ENCODE assay signal across 25 mouse cellular contexts in genomic region chr7:105414385-105414784, GRCm38 (mm10). TPM values are rescaled to one million over a fixed set of nuclear protein-coding genes. Genes with fewer than 3 reads are reported as not detected.
"Had no signal": no experiment of that assay in that cellular context is flagged by ENCODE, and none has a peak within 500 bp of the region (broad histone marks: within the 10 kb centered on the region; RNA-seq: fewer than 3 reads in every experiment).

No protein-coding gene starts in this region.

- ATAC-seq: liver, embryonic 12.5 days had no signal

- H3K27ac ChIP-seq: hindbrain, embryonic 15.5 days; kidney, postnatal 0 days; layer of hippocampus, adult 2 months; limb, embryonic 15.5 days; liver, embryonic 12.5 days; midbrain, embryonic 10.5 days; neural tube, embryonic 12.5 days had no signal

- H3K9me3 ChIP-seq: hindbrain, embryonic 15.5 days; limb, embryonic 15.5 days; liver, embryonic 12.5 days; midbrain, embryonic 10.5 days; neural tube, embryonic 12.5 days had no signal

- H3K36me3 ChIP-seq: hindbrain, embryonic 15.5 days; limb, embryonic 15.5 days; liver, embryonic 12.5 days; midbrain, embryonic 10.5 days; neural tube, embryonic 12.5 days had no signal

- H3K27me3 ChIP-seq: hindbrain, embryonic 15.5 days; neural tube, embryonic 12.5 days had no signal

- H3K4me2 ChIP-seq: hindbrain, embryonic 15.5 days; limb, embryonic 15.5 days; liver, embryonic 12.5 days; lung, embryonic 14.5 days; neural tube, embryonic 12.5 days had no signal

- DNase-seq: kidney, adult 11 months; kidney, adult 9 months; kidney, postnatal 36 days; lung, embryonic 14.5 days; lung, postnatal 10 days; lung, postnatal 4 days; midbrain, embryonic 14.5 days; retina, postnatal 1 day; thymus, adult 18-20 months; thymus, postnatal 14 days had no signal

- H3K9ac ChIP-seq: hindbrain, embryonic 15.5 days; limb, embryonic 15.5 days; liver, embryonic 12.5 days; lung, embryonic 14.5 days; neural tube, embryonic 12.5 days had no signal

- H3K4me3 ChIP-seq: hindbrain, embryonic 15.5 days; layer of hippocampus, adult 2 months; limb, embryonic 15.5 days; liver, embryonic 12.5 days; midbrain, embryonic 10.5 days; myocyte; neural tube, embryonic 12.5 days had no signal

- H3K4me1 ChIP-seq: hindbrain, embryonic 15.5 days; limb, embryonic 15.5 days; liver, embryonic 12.5 days; neural tube, embryonic 12.5 days had no signal

RNA-seq across cellular contexts. Expression of gene Cnga4, which starts 10.0 kb away (rescaled TPM):
- polyA plus RNA-seq: intestine, embryonic 14.5 days; kidney, postnatal 0 days; limb, embryonic 11.5 days; liver, embryonic 12.5 days; liver, embryonic 16.5 days; midbrain, embryonic 10.5 days; stomach, embryonic 16.5 days had no signal

RNA-seq across cellular contexts. Expression of gene Cckbr, which starts 11.1 kb away (rescaled TPM):
- total RNA-seq: megakaryocyte, adult 5-6 weeks had no signal
- polyA plus RNA-seq: limb, embryonic 11.5 days; limb, embryonic 15.5 days; liver, embryonic 12.5 days; liver, embryonic 16.5 days; myocyte had no signal

RNA-seq across cellular contexts. Expression of gene Gm5901, which starts 39.5 kb away (rescaled TPM):
- total RNA-seq: layer of hippocampus, adult 2 months; layer of hippocampus, postnatal 25 days had no signal
- polyA plus RNA-seq: hindbrain, embryonic 15.5 days; intestine, embryonic 14.5 days; kidney, postnatal 0 days; limb, embryonic 11.5 days; limb, embryonic 15.5 days; liver, embryonic 12.5 days; liver, embryonic 16.5 days; lung, embryonic 14.5 days; midbrain, embryonic 10.5 days; midbrain, embryonic 14.5 days; myocyte; neural tube, embryonic 12.5 days; small intestine, adult 2 months; stomach, embryonic 16.5 days had no signal

RNA-seq across cellular contexts. Expression of gene Olfr692, which starts 46.4 kb away (rescaled TPM):
- total RNA-seq: layer of hippocampus, adult 2 months; layer of hippocampus, postnatal 25 days; megakaryocyte, adult 5-6 weeks had no signal
- polyA plus RNA-seq: hindbrain, embryonic 15.5 days; intestine, embryonic 14.5 days; kidney, postnatal 0 days; limb, embryonic 11.5 days; limb, embryonic 15.5 days; liver, embryonic 12.5 days; liver, embryonic 16.5 days; lung, embryonic 14.5 days; midbrain, embryonic 10.5 days; midbrain, embryonic 14.5 days; myocyte; neural tube, embryonic 12.5 days; small intestine, adult 2 months; stomach, embryonic 16.5 days had no signal
